Mouse (Mus musculus) cerebral cortex, adult 2 months (tissue): Measurements from ENCODE around the gene Llgl2.

Experiments used
- WGBS: fragments of 180-500 bp; shearing (Covaris S2); methylation state at CpG from one replicate; pipeline ENCODE4 v1.1.7; 2018; 5-methylcytosine and 5-hydroxymethylcytosine counted together

Llgl2 gene

GRCm38 (mm10) chr11:115823774-115824740 is at the start of gene Llgl2:
Llgl2 (plus strand) TSS chr11:115824049.
- WGBS = 2% methylated on average over 87 of the region's 87 CpGs

GRCm38 (mm10) chr11:115774653-115775052 is 49.2 kb upstream of the Llgl2 start:
- 68% methylated on average over 4 of the region's 4 CpGs for WGBS

- WGBS = 71% methylated on average over 18 of the region's 18 CpGs
Observed at GRCm38 (mm10) chr11:115775821-115776665, 47.8 kb upstream of the Llgl2 start.

GRCm38 (mm10) chr11:115776954-115777353 is 46.9 kb upstream of the Llgl2 start:
- 80% methylated on average over 9 of the region's 9 CpGs for WGBS

GRCm38 (mm10) chr11:115777487-115778335 is 46.1 kb upstream of the Llgl2 start:
- 92% methylated on average over 17 of the region's 17 CpGs for WGBS

- WGBS = 25% methylated on average over 9 of the region's 9 CpGs
Observed at GRCm38 (mm10) chr11:115779038-115779571, 44.7 kb upstream of the Llgl2 start.

GRCm38 (mm10) chr11:115780141-115781070 is 43.4 kb upstream of the Llgl2 start:
- 16% methylated on average over 20 of the region's 20 CpGs for WGBS

GRCm38 (mm10) chr11:115786473-115786872 is 37.4 kb upstream of the Llgl2 start:
- 73% methylated on average over 6 of the region's 6 CpGs for WGBS

- WGBS = 77% methylated on average over 7 of the region's 7 CpGs
Observed at GRCm38 (mm10) chr11:115789787-115790186, 34.1 kb upstream of the Llgl2 start.

GRCm38 (mm10) chr11:115791919-115792318 is 31.9 kb upstream of the Llgl2 start:
- WGBS = 95% methylated on average over 16 of the region's 16 CpGs

GRCm38 (mm10) chr11:115792353-115792752 is 31.5 kb upstream of the Llgl2 start:
- 78% methylated on average over 14 of the region's 14 CpGs for WGBS

- WGBS = 75% methylated on average over 15 of the region's 15 CpGs
Observed at GRCm38 (mm10) chr11:115796898-115797297, 27.0 kb upstream of the Llgl2 start.

- 79% methylated on average over 9 of the region's 9 CpGs for WGBS
Observed at GRCm38 (mm10) chr11:115797665-115798064, 26.2 kb upstream of the Llgl2 start.

GRCm38 (mm10) chr11:115800981-115801380 is 22.9 kb upstream of the Llgl2 start:
- 91% methylated on average over 18 of the region's 18 CpGs for WGBS

- 86% methylated on average over 24 of the region's 24 CpGs for WGBS
Observed at GRCm38 (mm10) chr11:115803072-115803709, 20.7 kb upstream of the Llgl2 start.

- WGBS = 83% methylated on average over 7 of the region's 7 CpGs
Observed at GRCm38 (mm10) chr11:115805005-115805404, 18.8 kb upstream of the Llgl2 start.

GRCm38 (mm10) chr11:115806154-115806553 is 17.7 kb upstream of the Llgl2 start:
- 67% methylated on average over 10 of the region's 10 CpGs for whole genome bisulfite sequencing

- 57% methylated on average over 6 of the region's 6 CpGs for WGBS
Observed at GRCm38 (mm10) chr11:115807306-115807705, 16.5 kb upstream of the Llgl2 start.

- WGBS = 60% methylated on average over 11 of the region's 11 CpGs
Observed at GRCm38 (mm10) chr11:115807971-115808370, 15.9 kb upstream of the Llgl2 start.
